Mouse (Mus musculus): Measurements from ENCODE around the gene Ptpn6. TPM values are rescaled to one million over a fixed set of nuclear protein-coding genes. Genes with fewer than 3 reads are reported as not detected.
"Not testable (repeated sequence)": the region's sequence is repeated elsewhere in the genome, so short reads cannot be mapped to it uniquely, and the experiment has no call there.

Gene Ptpn6
- total RNA-seq, 2 experiments from 2014 or later, result 308 to 1,024 TPM

GRCm38 (mm10) chr6:124701338-124701737 lies 37.2 kb downstream of the Ptpn6 start:
- ATAC-seq (ENCODE audit: poor library complexity, severe bottlenecking), result no peak

GRCm38 (mm10) chr6:124699962-124700610 lies 38.4 kb downstream of the Ptpn6 start:
- no peak for ATAC-seq (ENCODE audit: poor library complexity, severe bottlenecking)

GRCm38 (mm10) chr6:124699366-124699765 lies 39.1 kb downstream of the Ptpn6 start:
- ATAC-seq (ENCODE audit: poor library complexity, severe bottlenecking), result no peak

- no peak for ATAC-seq (ENCODE audit: poor library complexity, severe bottlenecking)
Observed at GRCm38 (mm10) chr6:124698751-124699150, 39.8 kb downstream of the Ptpn6 start.

- no peak for ATAC-seq (ENCODE audit: poor library complexity, severe bottlenecking)
Observed at GRCm38 (mm10) chr6:124696441-124697150, 41.9 kb downstream of the Ptpn6 start.

- peak; percentile 45; the same call in 1 of the 2 replicates for ATAC-seq (ENCODE audit: poor library complexity, severe bottlenecking)
Observed at GRCm38 (mm10) chr6:124694166-124694955, 44.2 kb downstream of the Ptpn6 start.

- no peak for ATAC-seq (ENCODE audit: poor library complexity, severe bottlenecking)
Observed at GRCm38 (mm10) chr6:124693243-124693981, 45.1 kb downstream of the Ptpn6 start.

- no peak for ATAC-seq (ENCODE audit: poor library complexity, severe bottlenecking)
Observed at GRCm38 (mm10) chr6:124690517-124690916, 48.0 kb downstream of the Ptpn6 start.

GRCm38 (mm10) chr6:124689011-124689410 lies 49.5 kb downstream of the Ptpn6 start:
- ATAC-seq (ENCODE audit: poor library complexity, severe bottlenecking), result no peak

- ATAC-seq (ENCODE audit: poor library complexity, severe bottlenecking), result peak; percentile 83
Observed at GRCm38 (mm10) chr6:124688151-124688758, 50.3 kb downstream of the Ptpn6 start.

- not testable (repeated sequence) for ATAC-seq (ENCODE audit: poor library complexity, severe bottlenecking)
Observed at GRCm38 (mm10) chr6:124686644-124687043, 51.9 kb downstream of the Ptpn6 start.

- ATAC-seq (ENCODE audit: poor library complexity, severe bottlenecking), result no peak
Observed at GRCm38 (mm10) chr6:124685606-124686386, 52.7 kb downstream of the Ptpn6 start.

- ATAC-seq (ENCODE audit: poor library complexity, severe bottlenecking), result no peak
Observed at GRCm38 (mm10) chr6:124683591-124684417, 54.7 kb downstream of the Ptpn6 start.

- peak; percentile 76 for ATAC-seq (ENCODE audit: poor library complexity, severe bottlenecking)
Observed at GRCm38 (mm10) chr6:124682291-124682690, 56.2 kb downstream of the Ptpn6 start.

- no peak for ATAC-seq (ENCODE audit: poor library complexity, severe bottlenecking)
Observed at GRCm38 (mm10) chr6:124679486-124679885, 59.0 kb downstream of the Ptpn6 start.

GRCm38 (mm10) chr6:124678769-124679168 lies 59.7 kb downstream of the Ptpn6 start:
- ATAC-seq (ENCODE audit: poor library complexity, severe bottlenecking), result no peak

GRCm38 (mm10) chr6:124676171-124676570 lies 62.3 kb downstream of the Ptpn6 start:
- ATAC-seq (ENCODE audit: poor library complexity, severe bottlenecking), result no peak

GRCm38 (mm10) chr6:124674591-124674990 lies 63.9 kb downstream of the Ptpn6 start:
- ATAC-seq (ENCODE audit: poor library complexity, severe bottlenecking), result no peak

GRCm38 (mm10) chr6:124673619-124674018 lies 64.9 kb downstream of the Ptpn6 start:
- ATAC-seq (ENCODE audit: poor library complexity, severe bottlenecking), result no peak

Measured in megakaryocyte, adult 5-6 weeks (primary cell).